Mouse (Mus musculus) layer of hippocampus, adult 18-20 months (tissue): ENCODE measurements around the gene Rps6kb1. TPM values are rescaled to one million over a fixed set of nuclear protein-coding genes. Genes with fewer than 3 reads are reported as not detected.

Experiments
- DNase-seq, 2 experiments: peaks; one replicate each; pipeline ENCODE4 v3.0.0; 2022; ENCODE audit warnings: low spot score in 2 of 2
- long read RNA-seq: library from polyadenylated mRNA; stranded (forward); transcript quantifications from one replicate; pipeline ENCODE4 v2.0.0, GENCODE M21; 2021
- total RNA-seq, 2 experiments: library from RNA; stranded (reverse); gene quantifications; 2 replicates each; pipeline ENCODE4 v1.2.3; 2021

Gene Rps6kb1
- total RNA-seq, result 10 to 100 TPM; 33.1 to 37.3 TPM
- long read RNA-seq, full-length matches to known transcripts, result 21 of 41 reads
- long read RNA-seq, partial matches to known transcripts, result 5 of 41 reads
- long read RNA-seq, other reads (novel, unspliced or antisense), result 15 of 41 reads

DNA sequence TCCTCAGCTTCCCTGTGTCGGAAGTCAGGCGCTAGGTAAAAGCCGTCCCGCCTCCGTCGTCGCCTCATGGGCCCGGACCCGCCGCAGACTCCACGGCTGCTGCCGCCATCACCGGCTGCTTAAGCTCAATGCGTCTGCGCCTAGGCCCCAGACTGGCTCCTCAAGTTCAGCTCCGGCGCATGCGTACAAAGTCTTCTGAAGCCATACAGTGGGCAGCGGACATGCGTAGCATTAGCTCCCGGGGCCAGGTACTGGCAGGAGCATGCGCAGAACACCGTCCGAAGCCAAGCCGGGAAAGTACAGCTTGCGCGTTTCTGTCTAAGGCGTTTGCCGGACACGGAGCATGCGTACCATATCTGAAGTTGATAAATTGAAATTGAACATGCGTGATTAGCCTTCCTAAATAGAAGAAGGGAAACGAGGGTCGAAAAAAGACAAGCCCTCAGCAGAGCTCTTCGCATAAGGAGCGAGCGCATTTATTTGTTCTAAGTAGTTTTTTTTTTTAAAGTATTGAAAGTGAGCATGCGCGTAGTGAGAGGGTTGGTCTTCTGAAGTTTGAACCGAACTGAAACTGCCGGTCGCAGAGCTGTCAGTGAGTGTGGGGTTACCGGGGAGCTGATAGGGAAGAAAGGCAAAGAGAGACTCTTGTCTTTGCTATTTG is at the start of gene Rps6kb1, which contains the start of gene Tubd1:
Gene Rps6kb1 (minus strand): TSS at position 167 of the 661 bp plus-strand sequence.
Gene Tubd1 (plus strand): TSS at position 353 of the 661 bp plus-strand sequence.
- peak; percentile 99 to 100 for DNase-seq

DNA sequence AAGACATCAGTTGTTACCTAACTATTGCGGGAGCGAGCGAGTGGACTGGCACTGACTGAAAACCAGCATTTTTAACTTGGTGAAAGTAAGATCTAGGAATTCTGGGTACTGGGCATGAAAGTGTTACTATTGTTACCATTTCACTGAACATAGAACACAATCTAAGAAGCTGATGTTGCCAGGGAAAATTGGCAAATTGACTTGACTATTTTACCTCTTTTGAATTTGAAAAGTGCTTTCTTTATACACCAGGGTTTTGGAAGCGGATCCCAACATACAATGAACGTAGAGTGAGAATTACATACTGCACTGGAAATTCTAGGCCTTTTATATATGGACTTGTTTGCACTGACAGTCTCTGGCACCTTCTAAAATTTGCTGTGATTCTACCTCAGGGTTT is 48.8 kb upstream of the Rps6kb1 start:
- no peak for DNase-seq

- DNase-seq, result no peak
Observed at GRCm38 (mm10) chr11:86592993-86593392, 48.4 kb upstream of the Rps6kb1 start.

- no peak for DNase-seq
Observed at GRCm38 (mm10) chr11:86591931-86592616, 47.5 kb upstream of the Rps6kb1 start.

- DNase-seq, result no peak
Observed at GRCm38 (mm10) chr11:86591301-86591845, 46.8 kb upstream of the Rps6kb1 start.

DNA sequence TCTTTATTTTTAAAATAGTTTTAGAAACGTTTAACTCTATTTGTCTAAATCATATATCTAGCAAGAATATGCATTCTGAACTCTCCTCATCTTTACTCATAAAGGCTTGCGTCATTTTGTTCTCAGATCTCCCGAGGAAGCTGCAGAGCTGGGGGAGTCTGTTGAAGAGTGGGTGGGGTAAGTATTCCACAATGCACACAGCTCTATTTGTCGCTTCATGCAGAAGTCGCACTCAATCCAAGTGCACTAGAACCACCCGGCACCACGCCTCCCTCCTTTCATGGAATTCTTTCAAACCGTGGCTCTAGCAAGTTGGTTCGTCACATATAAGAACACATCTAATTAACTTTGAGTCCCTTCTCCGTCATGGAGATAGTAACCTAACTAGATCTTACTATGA is 46.0 kb upstream of the Rps6kb1 start:
- no peak for DNase-seq

GRCm38 (mm10) chr11:86590066-86590465 is 45.5 kb upstream of the Rps6kb1 start:
- DNase-seq, result no peak

DNA sequence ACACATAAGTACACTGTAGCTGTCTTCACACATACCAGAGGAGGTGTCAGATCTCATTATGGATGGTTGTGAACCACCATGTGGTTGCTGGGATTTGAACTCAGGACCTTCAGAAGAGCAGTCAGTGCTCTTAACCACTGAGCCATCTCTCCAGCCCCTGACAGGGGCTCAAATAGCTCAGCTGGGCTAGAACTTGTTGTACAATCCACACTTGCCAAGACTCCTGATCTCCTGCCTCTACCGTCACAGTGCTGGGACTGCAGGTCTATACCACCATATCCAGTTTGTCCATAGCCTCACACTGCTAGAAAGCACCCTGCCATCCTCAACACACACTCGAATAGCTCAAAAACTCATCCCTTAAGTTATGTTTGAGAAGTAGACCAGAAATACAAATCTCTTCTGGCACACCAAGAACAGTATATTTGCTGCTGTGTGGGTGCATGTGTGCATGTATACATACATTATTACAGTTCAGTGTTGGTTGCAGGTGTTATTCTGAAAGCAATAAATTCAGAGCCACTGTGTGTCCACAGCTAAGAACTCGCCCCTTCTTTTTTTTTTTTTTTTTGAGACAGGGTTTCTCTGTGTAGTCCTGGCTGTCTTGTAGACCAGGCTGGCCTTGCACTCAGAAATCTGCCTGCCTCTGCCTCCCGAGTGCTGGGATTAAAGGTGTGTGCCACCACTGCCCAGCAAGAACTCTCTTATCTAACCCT is 44.1 kb upstream of the Rps6kb1 start:
- DNase-seq, result no peak

DNA sequence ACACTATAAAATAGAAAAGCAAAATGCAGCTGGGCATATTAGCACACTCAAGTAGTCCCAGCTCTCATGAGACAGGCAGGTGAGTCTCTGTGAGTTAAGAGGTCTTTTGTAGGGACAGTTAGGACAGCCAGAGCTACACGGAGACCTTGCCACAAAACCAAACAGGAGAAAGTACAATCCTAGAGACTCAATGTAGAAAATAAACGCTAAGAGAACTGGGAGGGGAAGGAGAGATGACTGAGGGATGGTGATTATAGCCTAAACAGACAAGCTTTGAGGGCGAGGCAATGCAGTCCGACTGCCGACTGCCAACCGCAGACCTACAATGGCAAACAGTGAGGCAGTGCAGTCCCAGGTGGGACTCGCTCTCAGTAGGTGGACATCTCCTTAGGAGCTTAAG is 43.2 kb upstream of the Rps6kb1 start:
- DNase-seq, result no peak

- peak in 1 of 2 experiments; percentile 22 for DNase-seq
Observed at GRCm38 (mm10) chr11:86586868-86587792, 42.5 kb upstream of the Rps6kb1 start.

DNA sequence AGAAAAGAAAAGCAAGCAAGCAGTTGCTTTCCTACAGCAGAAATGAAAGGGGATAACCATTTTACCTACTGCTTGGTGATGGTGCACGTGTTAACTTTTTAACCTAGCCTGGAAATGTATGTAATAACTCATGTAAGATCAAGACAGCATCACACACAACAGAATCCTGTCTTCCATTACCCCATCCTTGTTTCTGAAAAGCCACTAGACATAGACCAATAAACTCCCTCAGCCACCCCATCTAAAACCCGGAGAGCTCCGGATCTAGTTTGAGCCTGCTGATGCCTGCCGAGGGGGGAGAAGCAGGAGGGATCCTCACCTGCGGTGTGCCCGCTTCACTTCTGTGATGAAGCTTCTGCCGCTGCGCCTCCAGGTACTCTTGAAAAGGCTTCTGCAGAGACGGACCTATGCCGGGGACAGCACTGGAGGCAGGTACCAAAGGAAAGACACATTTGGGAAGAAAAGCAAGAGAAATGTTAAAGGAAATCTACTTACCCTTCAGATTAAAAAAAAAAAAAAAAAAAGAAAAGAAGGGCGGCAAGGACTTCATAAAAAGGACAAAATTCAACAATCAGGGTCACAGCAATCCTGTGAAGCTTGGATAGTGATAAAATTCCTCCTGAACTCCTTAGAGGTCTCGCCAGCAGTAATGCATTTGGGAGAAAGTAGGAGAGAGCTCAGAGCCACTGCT is 41.7 kb upstream of the Rps6kb1 start:
- DNase-seq, result no peak

- no peak for DNase-seq
Observed at GRCm38 (mm10) chr11:86585598-86585984, 41.0 kb upstream of the Rps6kb1 start.

- DNase-seq, result no peak
Observed at GRCm38 (mm10) chr11:86584898-86585597, 40.4 kb upstream of the Rps6kb1 start.

DNA sequence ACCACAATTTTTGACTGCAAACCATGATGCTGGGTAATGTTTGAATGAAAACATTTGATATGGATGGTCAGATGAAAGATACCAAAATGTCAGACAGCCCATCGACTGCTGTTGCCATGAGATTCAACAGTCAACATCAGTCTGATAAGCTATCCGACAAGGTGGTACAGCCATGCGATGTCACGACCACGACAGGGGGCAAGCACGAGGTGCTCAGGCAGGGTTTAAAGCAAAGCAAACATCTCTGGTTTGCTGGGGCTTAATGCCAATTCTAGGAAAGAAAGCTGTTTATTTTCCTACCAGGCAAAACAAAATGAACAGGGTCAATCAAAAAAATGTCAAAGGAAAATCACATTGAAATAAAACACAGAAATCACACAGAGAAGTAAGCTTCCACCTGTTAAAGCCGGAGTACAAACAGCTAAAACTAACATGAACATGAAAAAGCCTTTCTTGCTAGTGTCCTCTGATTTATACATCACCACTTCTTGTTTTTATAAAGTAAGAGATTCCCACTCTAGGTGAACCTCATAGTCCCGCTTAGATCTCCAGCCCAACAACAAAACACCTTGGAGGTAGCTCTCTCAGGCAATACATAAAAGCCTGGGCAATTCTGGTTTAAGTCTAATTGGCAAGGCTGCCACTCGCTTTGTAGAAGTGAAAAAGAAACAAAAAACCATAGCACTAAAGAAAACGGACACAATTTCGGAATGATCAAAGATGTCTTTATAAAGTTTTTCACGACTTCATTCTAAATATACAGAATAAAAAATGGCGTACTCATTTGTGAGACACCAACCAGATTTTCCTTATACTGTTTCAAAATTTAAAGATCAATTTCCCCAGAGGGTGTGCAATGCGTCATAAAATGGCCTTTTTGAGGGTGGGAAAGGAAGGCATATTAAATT is 39.6 kb upstream of the Rps6kb1 start:
- no peak for DNase-seq

GRCm38 (mm10) chr11:86583313-86583825 is 38.8 kb upstream of the Rps6kb1 start:
- DNase-seq, result no peak

- DNase-seq, result no peak
Observed at GRCm38 (mm10) chr11:86582543-86583260, 38.1 kb upstream of the Rps6kb1 start.

DNA sequence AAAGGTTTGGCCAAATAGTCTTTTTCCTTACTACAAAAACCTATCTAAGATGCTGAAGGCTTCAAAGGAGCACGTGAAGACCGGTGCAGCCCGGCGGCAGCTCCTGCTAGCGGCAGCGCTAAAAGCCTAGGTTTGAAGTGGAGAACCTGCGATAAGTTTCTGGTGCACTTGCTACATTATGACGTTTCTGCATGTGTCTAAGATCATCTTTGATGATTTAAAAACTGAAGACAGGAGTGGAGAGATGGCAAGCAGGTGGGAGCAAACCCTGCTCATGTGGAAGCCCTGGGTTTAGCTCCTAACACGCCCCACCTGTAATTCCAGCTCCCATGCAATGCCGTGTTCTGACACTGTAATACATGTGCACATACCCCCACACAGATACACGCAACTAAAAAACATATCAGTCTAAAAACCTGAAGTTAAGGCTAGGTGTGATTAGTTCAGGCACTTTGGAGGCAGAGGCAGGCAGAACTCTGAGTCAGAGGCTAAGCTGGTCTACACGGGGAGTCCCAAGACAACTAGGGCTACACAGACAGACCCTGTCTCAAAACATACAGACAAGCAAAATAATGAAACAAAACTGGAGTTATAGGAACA is 37.4 kb upstream of the Rps6kb1 start:
- no peak for DNase-seq
